Mouse (Mus musculus) common myeloid progenitor, adult 5-6 weeks (primary cell): Measurements from ENCODE around the gene Tchp. TPM values are rescaled to one million over a fixed set of nuclear protein-coding genes. Genes with fewer than 3 reads are reported as not detected.

Experiments used
- ATAC-seq: replicated peaks from 2 replicates; pipeline ENCODE4 v1.8.0; 2016; ENCODE audit warnings: low read depth, mild to moderate bottlenecking, moderate TSS enrichment, inconsistent platforms; ENCODE audit not compliant: poor library complexity, severe bottlenecking
- total RNA-seq: library from RNA; stranded (forward); fragments of 200-1000, 187-1606 nt; gene quantifications from 2 replicates; pipeline ENCODE4 v1.2.3, GENCODE M21; 2017

Gene Tchp
- total RNA-seq, 1 experiment from 2014 or later, result 12.3 TPM

GRCm38 (mm10) chr5:114695775-114696174 is 11.8 kb upstream of the Tchp start:
- no peak for ATAC-seq

- ATAC-seq, result no peak
Observed at GRCm38 (mm10) chr5:114696939-114697338, 10.6 kb upstream of the Tchp start.

- no peak for ATAC-seq
Observed at GRCm38 (mm10) chr5:114698044-114698746, 9.4 kb upstream of the Tchp start.

GRCm38 (mm10) chr5:114699015-114699414 is 8.5 kb upstream of the Tchp start:
- ATAC-seq, result peak; percentile 38; the same call in 1 of the 2 replicates

- peak; percentile 89 for ATAC-seq
Observed at GRCm38 (mm10) chr5:114702403-114703392, 4.9 kb upstream of the Tchp start.

DNA sequence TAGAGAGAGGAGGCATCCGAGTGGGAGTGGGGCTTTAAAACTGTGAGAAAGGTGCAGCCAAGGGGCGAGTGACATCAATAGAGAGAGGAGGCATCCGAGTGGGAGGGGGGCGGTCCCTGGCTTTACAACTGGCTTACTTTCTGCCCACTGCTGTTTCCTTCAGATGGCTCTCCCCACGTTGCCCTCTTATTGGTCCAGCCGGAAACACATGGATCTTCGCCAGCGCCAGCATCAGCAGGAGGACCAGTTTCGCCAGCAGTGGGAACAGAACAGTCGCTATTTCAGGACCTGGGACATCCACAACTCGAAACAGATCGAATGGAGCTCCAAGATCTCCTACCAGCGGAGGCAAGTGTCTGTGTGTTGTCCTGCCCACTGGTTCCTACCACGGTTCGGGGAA is 931 bp downstream of the Tchp start:
- no peak for ATAC-seq

GRCm38 (mm10) chr5:114709357-114709756 is 1.8 kb downstream of the Tchp start:
- no peak for ATAC-seq

DNA sequence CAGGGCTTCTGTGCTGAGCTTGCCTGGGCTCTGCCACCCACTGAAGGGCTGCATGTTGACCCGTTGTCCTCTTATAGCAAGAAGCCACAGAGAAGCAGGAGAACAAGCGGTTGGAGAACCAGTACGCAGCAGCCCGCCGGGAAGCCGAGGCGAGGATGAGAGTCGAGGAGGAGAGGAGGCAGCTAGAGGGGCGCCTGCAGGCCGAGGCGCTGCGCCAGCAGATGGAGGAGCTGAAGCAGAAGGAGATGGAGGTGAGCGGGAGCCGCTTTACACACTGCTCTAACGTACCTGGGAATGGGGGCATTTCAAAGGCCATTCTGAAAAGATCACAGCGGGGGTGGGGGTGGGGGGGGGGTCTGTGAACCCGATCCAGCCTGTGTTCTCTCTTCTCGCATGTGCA is 7.0 kb downstream of the Tchp start:
- ATAC-seq, result no peak

GRCm38 (mm10) chr5:114717292-114717691 is 9.7 kb downstream of the Tchp start:
- no peak for ATAC-seq

- ATAC-seq, result no peak
Observed at GRCm38 (mm10) chr5:114717937-114718336, 10.4 kb downstream of the Tchp start.

GRCm38 (mm10) chr5:114718483-114718882 is 10.9 kb downstream of the Tchp start:
- no peak for ATAC-seq

- no peak for ATAC-seq
Observed at GRCm38 (mm10) chr5:114719003-114719927, 11.7 kb downstream of the Tchp start.

DNA sequence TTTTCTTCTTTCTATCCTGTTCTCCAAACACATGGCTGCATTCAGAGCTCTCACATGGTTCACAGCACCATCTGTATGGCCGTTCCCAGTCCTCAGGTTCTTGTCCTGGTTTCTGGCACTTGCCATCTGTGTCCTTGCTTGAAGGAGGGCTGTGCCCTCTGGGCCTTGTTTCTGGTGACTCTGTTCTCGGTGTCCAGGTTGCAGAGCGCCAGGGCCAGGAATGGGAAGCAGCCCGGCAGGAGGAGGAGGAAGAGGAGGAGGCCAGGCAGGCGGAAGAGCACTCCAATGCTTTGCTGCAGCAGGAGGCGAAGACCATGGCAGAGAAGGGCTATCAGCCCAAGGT is 12.3 kb downstream of the Tchp start:
- no peak for ATAC-seq

DNA sequence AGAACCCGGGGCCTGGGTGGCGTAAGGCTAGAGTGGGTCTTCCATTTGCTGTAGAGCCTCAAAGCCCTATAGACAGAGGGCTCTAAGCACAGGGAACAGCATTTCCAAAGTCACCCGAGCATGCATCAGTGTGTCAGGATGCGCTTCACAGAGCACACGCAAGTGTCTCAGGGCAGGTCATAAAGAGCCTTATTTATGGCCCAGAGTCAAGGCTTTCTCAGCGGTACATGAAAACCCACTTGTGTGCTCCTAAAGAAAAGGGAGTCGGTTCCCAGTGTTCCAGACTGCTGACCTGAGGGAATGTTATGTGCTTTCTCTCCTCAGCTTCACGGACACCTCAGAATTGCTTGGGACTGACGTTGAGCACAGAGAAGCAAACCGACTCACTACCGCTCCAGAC is 13.2 kb downstream of the Tchp start:
- no peak for ATAC-seq

DNA sequence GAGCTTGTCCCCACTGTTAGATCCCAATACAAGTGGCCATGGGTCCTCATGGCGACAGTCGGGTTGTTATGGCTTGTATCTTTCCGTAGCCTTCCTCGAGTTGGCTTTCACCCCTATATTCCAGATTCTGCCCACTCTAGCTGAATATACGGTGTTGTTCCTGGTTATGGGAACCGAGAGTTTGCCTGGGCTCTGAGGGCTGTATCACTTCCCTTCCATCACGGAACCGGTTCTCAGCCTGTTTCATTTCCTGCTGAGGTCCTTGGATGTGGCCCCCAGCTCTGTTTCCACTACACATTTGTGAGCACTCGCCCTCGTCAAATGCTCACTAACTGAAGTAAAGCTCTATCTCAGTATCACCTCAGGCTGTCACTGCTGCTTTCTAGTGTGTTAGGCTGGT is 14.4 kb downstream of the Tchp start:
- peak; percentile 37; the same call in 1 of the 2 replicates for ATAC-seq

DNA sequence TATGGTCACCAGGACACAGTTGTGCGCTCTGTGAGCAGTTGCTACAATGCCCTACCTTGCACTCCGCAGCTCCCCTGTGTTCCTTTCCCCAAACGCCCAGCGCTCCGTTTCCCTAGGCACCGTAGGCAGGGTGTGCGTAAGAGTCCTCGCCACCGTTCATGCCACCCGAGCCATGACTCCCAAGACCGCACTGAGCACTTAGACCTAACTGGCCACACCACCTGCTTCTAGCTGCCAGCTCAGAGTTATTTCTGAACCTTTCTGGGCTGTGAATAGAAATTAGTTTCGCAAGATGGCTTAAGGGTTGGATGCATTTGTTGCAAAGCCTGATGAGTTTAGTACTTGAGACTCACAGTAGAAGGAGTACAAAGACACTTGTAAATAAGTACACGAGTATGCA is 15.3 kb downstream of the Tchp start:
- ATAC-seq, result no peak

- no peak for ATAC-seq
Observed at GRCm38 (mm10) chr5:114728160-114728559, 20.6 kb downstream of the Tchp start.

DNA sequence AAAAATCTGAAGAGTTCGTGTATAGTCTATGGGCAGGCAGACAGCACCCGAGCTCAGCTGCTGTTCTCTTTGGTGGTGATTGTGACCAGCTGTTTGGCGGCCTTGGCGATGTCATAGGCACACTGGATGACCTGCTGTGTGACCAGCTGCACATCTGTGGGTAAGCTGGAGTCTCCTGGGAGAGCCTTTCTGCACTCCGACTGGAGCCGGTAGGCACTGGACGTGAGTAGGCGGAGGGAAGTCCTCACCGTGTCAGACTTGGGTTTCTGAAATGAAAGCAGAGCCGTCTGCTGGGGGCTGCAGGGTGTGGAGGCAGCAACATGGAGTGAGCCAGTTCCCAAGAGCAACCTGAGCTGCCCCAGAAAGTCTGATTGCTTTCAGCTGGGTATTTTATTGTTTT is 22.6 kb downstream of the Tchp start:
- ATAC-seq, result no peak

GRCm38 (mm10) chr5:114731498-114731897 is 23.9 kb downstream of the Tchp start:
- no peak for ATAC-seq

- no peak for ATAC-seq
Observed at GRCm38 (mm10) chr5:114731969-114732368, 24.4 kb downstream of the Tchp start.
